ENCODE assay signal across 20 mouse cellular contexts in genomic region chr4:155209494-155209893, GRCm38 (mm10). TPM values are rescaled to one million over a fixed set of nuclear protein-coding genes. Genes with fewer than 3 reads are reported as not detected.
DNase-seq lines count a peak whose midpoint lies in the region; ATAC-seq and TF ChIP-seq lines count a peak whose summit lies in the region.
"Had no signal": no experiment of that assay in that cellular context is flagged by ENCODE, and none has a peak within 500 bp of the region (broad histone marks: within the 10 kb centered on the region; RNA-seq: fewer than 3 reads in every experiment).

No protein-coding gene starts in this region.

- H3K27ac ChIP-seq in midbrain, embryonic 10.5 days (replicated peaks) = peak overlapping the region; percentile 74; the same call in 1 of the 2 replicates
- no peak overlapping the region for H3K27ac ChIP-seq in midbrain, postnatal 0 days (ENCODE audit: low read depth, low read length)
- peak overlapping the region; percentile 0; the same call in 1 of the 2 replicates for H3K27ac ChIP-seq in limb, embryonic 10.5 days
- H3K27ac ChIP-seq: embryonic facial prominence, embryonic 13.5 days; forebrain, embryonic 12.5 days; hindbrain, embryonic 15.5 days had no signal

- DNase-seq in midbrain, embryonic 10.5 days (ENCODE audit: low spot score) = no peak
- no peak for DNase-seq in midbrain, postnatal 0 days (ENCODE audit: low spot score)
- peak; percentile 56 for DNase-seq in CD4-positive, CD25-positive, alpha-beta regulatory T cell, adult 2 months (ENCODE audit: low read depth, low spot score)
- peak; percentile 64 for DNase-seq in T-cell, adult 2 months (ENCODE audit: low spot score)
- DNase-seq in limb, embryonic 10.5 days (ENCODE audit: low spot score) = no peak
- DNase-seq in cerebellum, adult 9-10 months = no peak
- no peak for DNase-seq in kidney, postnatal 36 days
- DNase-seq: adrenal gland, postnatal 10 days; cerebellum, adult 11-12 months; cerebellum, adult 9-11 months; cerebellum, postnatal 36 days; forebrain, postnatal 0 days; gastrocnemius, postnatal 36 days; heart, adult 11 months; heart, postnatal 36 days had no signal

- H3K27me3 ChIP-seq in midbrain, embryonic 10.5 days (ENCODE audit: low read depth, poor library complexity, severe bottlenecking) = no peaks in the 10 kb centered on the region
- H3K27me3 ChIP-seq in midbrain, postnatal 0 days (ENCODE audit: insufficient read depth, low read length) = no peaks in the 10 kb centered on the region
- no peaks in the 10 kb centered on the region for H3K27me3 ChIP-seq in limb, embryonic 10.5 days (ENCODE audit: low read depth, poor library complexity, severe bottlenecking)
- H3K27me3 ChIP-seq: CH12.LX; embryonic facial prominence, embryonic 13.5 days; forebrain, embryonic 12.5 days; heart, embryonic 13.5 days; hindbrain, embryonic 15.5 days had no signal

- no peak overlapping the region for H3K4me2 ChIP-seq in midbrain, postnatal 0 days (ENCODE audit: low read depth, low read length, poor library complexity, severe bottlenecking)
- H3K4me2 ChIP-seq: embryonic facial prominence, embryonic 13.5 days; forebrain, embryonic 12.5 days; heart, embryonic 13.5 days; hindbrain, embryonic 15.5 days had no signal

- WGBS in midbrain, embryonic 10.5 days = 94% methylated on average over 5 of the region's 5 CpGs
- WGBS in midbrain, postnatal 0 days = 95% methylated on average over 5 of the region's 5 CpGs
- WGBS in limb, embryonic 10.5 days = 98% methylated on average over 5 of the region's 5 CpGs

- ATAC-seq in midbrain, postnatal 0 days (ENCODE audit: low FRiP score) = no peak
- ATAC-seq: forebrain, postnatal 0 days had no signal

- no peak overlapping the region for H3K4me3 ChIP-seq in midbrain, embryonic 10.5 days
- H3K4me3 ChIP-seq in midbrain, postnatal 0 days (ENCODE audit: low read depth, low read length) = no peak overlapping the region
- no peak overlapping the region for H3K4me3 ChIP-seq in limb, embryonic 10.5 days
- H3K4me3 ChIP-seq: embryonic facial prominence, embryonic 13.5 days; forebrain, embryonic 12.5 days; heart, embryonic 13.5 days; hindbrain, embryonic 15.5 days had no signal

- H3K9me3 ChIP-seq in midbrain, embryonic 10.5 days (replicated peaks) = no peaks in the 10 kb centered on the region
- H3K9me3 ChIP-seq in midbrain, postnatal 0 days (ENCODE audit: low read length) = no peaks in the 10 kb centered on the region
- H3K9me3 ChIP-seq in limb, embryonic 10.5 days (replicated peaks) = no peaks in the 10 kb centered on the region
- H3K9me3 ChIP-seq: embryonic facial prominence, embryonic 13.5 days; forebrain, embryonic 12.5 days; heart, embryonic 13.5 days; hindbrain, embryonic 15.5 days had no signal

- H3K36me3 ChIP-seq in midbrain, embryonic 10.5 days = peaks cover 37% of the 10 kb centered on the region
- no peaks in the 10 kb centered on the region; the same call in 1 of the 2 replicates for H3K36me3 ChIP-seq in midbrain, postnatal 0 days (ENCODE audit: insufficient read depth, low read length)
- peaks cover 32% of the 10 kb centered on the region for H3K36me3 ChIP-seq in limb, embryonic 10.5 days
- H3K36me3 ChIP-seq: hindbrain, embryonic 15.5 days had no signal

- H3K4me1 ChIP-seq in midbrain, embryonic 10.5 days = peaks cover 69% of the 10 kb centered on the region
- H3K4me1 ChIP-seq in midbrain, postnatal 0 days (ENCODE audit: insufficient read depth, low read length) = peaks cover 10% of the 10 kb centered on the region
- peaks cover 73% of the 10 kb centered on the region for H3K4me1 ChIP-seq in limb, embryonic 10.5 days

- no peak for TF ChIP-seq CTCF in midbrain, postnatal 0 days (IDR thresholded peaks at IDR 0.05)

- no peak overlapping the region for H3K9ac ChIP-seq in midbrain, postnatal 0 days (replicated peaks; ENCODE audit: low read length, poor library complexity, severe bottlenecking)
- H3K9ac ChIP-seq: embryonic facial prominence, embryonic 13.5 days; forebrain, embryonic 12.5 days; forebrain, postnatal 0 days; heart, embryonic 13.5 days; hindbrain, embryonic 15.5 days had no signal

RNA-seq across cellular contexts. Expression of gene Ski, which starts 12.9 kb away (rescaled TPM):
- polyA plus RNA-seq in midbrain, embryonic 10.5 days (2016; fragmentation: Nextera tagmentation; extraction: Ambion mirVana) = 8.9 and 10.1 TPM in 2 replicates
- total RNA-seq in midbrain, postnatal 0 days (2014; rRNA removed) = 59.8 and 63.1 TPM in 2 replicates
- 7.1 and 8.4 TPM in 2 replicates for polyA plus RNA-seq in midbrain, postnatal 0 days (2015; fragmentation: Nextera tagmentation; extraction: Ambion mirVana)
- 9.6 and 10.6 TPM in 2 replicates for polyA plus RNA-seq in limb, embryonic 10.5 days (2016; fragmentation: Nextera tagmentation; extraction: Ambion mirVana)

RNA-seq across cellular contexts. Expression of gene Faap20, which starts 40.1 kb away (rescaled TPM):
- polyA plus RNA-seq in midbrain, embryonic 10.5 days (2016; fragmentation: Nextera tagmentation; extraction: Ambion mirVana) = 118 and 120 TPM in 2 replicates
- total RNA-seq in midbrain, postnatal 0 days (2014; rRNA removed) = 39.5 and 48.7 TPM in 2 replicates
- polyA plus RNA-seq in midbrain, postnatal 0 days (2015; fragmentation: Nextera tagmentation; extraction: Ambion mirVana) = 56.6 and 57.1 TPM in 2 replicates
- polyA plus RNA-seq in limb, embryonic 10.5 days (2016; fragmentation: Nextera tagmentation; extraction: Ambion mirVana) = 104 and 107 TPM in 2 replicates

Comparison
In these comparisons a context has a peak if more than half of its experiments do, and no peak if none do; other contexts are left out.
1. DNase-seq: peak in CD4-positive, CD25-positive, alpha-beta regulatory T cell, adult 2 months (single experiment) and T-cell, adult 2 months (single experiment); none in midbrain, embryonic 10.5 days (single experiment), midbrain, postnatal 0 days (single experiment), limb, embryonic 10.5 days (single experiment), cerebellum, adult 9-10 months (single experiment) and kidney, postnatal 36 days (0 of 2).